Mouse (Mus musculus): Measurements from ENCODE around the gene Cited2. TPM values are rescaled to one million over a fixed set of nuclear protein-coding genes. Genes with fewer than 3 reads are reported as not detected.

Cited2 gene
- polyA plus RNA-seq (2012; rRNA removed; ENCODE audit: low replicate concordance), result 26.3 and 60.6 TPM in 2 replicates

GRCm38 (mm10) chr10:17722653-17723410, at the start of gene Cited2:
TSS of gene Cited2 (plus strand) at chr10:17723218.

Other genes starting within 250 kb of the Cited2 start
- gene Txlnb, start 73.0 kb downstream of the Cited2 start, polyA plus RNA-seq (2012; rRNA removed; ENCODE audit: low replicate concordance), result 0.16 and 21.9 TPM in 2 replicates
- 17.8 and 19.5 TPM in 2 replicates for gene Heca, start 224.8 kb downstream of the Cited2 start, polyA plus RNA-seq (2012; rRNA removed; ENCODE audit: low replicate concordance)

All from mammary gland, adult 2 months (tissue).